Mouse (Mus musculus) liver, postnatal 0 days (tissue): Measurements from ENCODE around the gene Myo6.

Source experiments
- CTCF ChIP-seq: sonication (generic); IDR thresholded peaks from 2 replicates; pipeline ENCODE4 v1.5.1; 2016; ENCODE audit warnings: antibody characterized with exemption, low read depth
- EP300 ChIP-seq: IDR thresholded peaks from 2 replicates; pipeline ENCODE4 v1.6.1; 2016; ENCODE audit warnings: antibody characterized with exemption, low read depth, mild to moderate bottlenecking

GRCm38 (mm10) chr9:80318027-80318426, 153.2 kb downstream of the Myo6 start:
- TF ChIP-seq CTCF, result no peak
- TF ChIP-seq EP300, result no peak
